Mouse (Mus musculus): ENCODE measurements around the gene Plcg1. TPM values are rescaled to one million over a fixed set of nuclear protein-coding genes. Genes with fewer than 3 reads are reported as not detected.
A peak's percentile ranks its signal among the peaks of the same experiment; 100 is the strongest.

Plcg1 gene
- total RNA-seq, 2 experiments from 2014 or later, result 90.6 to 99.5 TPM

DNA sequence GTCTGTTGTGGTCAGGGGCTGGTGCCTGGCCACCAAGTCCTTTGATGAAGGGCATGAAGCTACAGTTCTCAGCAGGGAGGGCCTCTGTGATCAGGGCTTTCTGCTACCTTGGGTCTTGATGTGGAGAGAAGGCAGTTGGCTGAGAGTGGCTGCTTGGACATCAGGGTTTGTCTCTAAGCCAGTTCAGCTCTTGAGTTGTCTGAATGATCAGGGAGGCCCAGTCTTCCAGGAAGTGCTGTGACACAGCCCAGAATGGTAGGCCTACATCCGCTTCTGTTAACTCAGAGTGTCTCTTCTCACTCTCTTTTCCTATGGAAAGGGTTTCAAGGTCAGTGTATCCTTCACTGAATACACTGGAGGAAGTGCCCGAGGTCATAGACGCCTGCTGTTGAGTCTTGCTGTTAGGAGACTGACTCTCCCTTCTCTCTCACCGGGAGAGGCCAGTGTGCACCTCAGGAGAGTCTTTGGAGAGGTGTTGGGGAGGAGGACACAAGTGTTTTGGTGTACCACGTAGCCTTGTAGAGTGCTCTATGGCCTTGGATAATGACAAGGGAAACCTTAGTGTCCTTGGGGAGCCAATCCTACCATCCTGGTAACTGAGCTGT lies 4.7 kb downstream of the Plcg1 start:
- no peak for DNase-seq (ENCODE audit: low spot score in 2 of 2)

DNA sequence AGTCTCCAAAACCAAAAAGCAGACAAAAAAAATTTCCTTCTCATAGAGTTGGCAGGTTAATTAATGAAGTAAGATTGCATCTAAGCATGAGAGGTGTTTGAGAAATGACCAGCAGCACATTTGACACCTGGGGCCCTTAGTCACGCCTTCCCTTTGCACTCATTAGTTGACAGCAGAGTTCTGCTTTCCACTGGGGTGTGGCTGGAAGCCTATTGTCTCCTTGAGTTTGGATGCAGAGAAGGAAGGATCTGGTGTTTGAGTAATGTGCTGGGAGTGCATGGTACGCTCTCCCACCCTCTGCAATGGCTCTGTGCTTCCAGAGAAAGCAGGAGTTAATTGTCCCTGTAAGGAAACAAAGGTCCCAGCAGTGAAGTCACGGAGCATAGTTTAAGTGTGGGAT lies 5.4 kb downstream of the Plcg1 start:
- DNase-seq (ENCODE audit: low spot score in 2 of 2), result no peak

DNA sequence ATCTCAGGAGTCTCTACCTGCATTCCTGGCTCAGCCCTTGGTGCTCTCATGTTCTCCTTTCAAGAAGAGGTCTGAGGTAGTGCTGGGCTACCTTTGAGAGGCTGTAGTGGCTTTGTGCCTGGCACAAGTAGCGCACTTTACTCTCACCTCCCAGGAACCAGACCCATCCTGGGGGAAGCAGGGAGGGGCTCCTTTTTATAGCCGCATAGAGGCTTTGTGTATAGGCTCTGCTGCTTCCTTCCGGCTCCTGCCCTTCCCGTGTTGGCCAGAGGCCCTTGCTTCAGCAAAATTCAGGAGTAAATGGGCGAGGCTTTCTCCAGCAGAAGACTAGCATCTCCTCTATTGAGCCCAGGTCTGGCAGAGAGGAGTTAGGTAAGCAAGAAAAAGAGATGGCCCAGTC lies 7.3 kb downstream of the Plcg1 start:
- DNase-seq (ENCODE audit: low spot score in 2 of 2), result no peak

DNA sequence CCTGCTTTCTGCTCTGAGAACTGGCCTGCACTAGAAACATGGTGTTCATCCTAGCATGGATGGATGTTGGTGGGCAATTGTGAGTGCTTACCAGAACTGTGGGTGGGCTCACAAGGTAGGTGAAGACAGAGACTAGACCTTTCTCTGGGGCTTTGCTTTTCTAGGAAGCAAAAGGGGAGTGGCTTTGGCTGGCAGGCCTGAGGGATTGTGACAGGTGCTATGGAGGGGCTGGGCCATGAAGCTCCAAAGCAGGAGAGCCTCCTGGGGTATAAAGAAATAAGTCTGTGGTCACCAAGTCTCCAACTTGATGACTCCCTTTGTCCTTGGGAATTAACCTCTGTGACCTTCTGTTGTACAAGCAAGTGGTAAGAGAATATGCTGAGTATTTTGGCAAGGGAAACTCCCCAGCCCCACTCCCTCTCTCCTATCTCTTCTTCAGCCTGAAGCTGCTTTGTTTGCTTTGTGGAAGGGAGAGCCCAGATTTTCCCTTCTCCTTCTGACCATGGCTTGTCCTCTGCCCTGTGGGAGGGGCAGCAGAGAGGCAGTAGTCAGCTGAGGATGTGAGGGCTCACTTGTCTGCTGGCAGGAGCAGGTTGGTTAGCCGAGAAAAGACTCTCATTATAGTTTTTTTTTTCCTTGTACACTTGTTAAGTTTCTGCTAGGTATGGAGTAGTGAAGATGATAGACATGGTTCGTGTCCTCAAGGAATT lies 8.7 kb downstream of the Plcg1 start:
- DNase-seq (ENCODE audit: low spot score in 2 of 2), result no peak

DNA sequence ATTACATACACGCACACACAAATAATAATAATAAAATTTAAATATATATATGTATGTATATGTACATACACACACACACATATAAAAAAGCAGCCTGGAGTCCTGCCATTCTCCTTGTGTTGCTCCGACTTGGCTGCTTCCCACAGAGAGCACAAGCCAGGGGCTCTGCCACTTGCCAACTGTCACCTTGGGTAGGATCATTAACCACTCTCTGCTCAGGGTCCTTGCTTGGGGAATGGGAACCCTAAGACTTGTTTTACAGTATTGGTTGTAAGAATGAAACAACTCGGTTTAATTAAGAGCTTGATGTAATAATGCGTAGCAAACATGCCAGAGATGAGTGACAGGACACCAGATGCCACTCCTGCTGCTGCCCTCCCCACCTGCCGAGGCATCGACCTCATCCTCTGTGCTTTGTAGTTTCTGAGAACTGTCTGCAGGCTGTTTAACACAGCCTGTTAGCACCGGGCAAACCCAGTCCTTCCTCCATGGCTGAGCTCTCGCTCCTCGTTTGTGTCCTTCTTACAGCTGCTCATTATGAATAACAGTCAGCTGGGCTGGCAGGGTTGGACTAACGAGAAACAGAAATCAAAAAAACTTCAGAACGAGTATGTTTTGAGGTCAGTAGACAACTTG lies 9.5 kb downstream of the Plcg1 start:
- no peak for DNase-seq (ENCODE audit: low spot score in 2 of 2)

DNA sequence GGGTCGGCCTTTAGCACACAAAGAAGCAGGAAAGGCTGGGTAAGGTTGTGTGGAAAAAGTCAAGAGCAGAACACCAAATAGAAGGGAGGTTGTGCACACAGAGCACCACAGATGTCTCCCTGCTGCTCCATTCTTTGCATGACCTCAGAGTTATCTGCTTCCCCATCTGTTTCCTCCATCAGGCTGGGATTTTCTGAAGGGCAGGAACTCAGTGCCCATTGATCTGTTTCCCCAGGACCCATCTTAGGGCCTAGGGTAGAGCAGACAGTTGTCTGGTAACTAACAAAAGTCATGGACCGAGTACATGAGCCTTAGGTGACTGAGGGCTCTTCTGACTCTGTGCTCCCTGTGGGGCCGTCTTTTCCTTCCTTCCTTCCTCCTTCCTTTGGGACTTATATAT lies 10.5 kb downstream of the Plcg1 start:
- DNase-seq (ENCODE audit: low spot score in 2 of 2), result no peak

DNA sequence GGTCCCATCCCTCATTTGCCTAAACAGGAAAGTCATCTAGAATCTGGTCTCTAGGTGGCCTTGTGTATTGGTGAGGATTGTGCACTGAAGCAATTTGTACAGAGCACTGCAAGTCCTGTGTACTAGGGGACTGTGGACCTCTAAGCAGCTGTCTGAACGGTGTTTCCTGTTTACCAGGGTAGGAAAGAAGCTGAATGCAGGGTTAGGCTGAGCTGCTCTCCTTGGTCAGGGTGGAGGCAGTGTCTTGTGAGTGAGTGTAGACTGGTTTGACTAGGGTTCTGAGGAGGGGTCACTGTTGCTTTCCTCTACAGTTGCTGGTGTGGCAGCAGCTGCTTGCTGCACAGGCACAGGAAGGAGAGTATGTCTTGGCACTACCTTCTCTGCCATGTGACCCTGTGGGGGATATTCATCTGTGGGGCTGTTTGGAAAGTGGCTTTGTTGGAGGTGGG lies 11.1 kb downstream of the Plcg1 start:
- DNase-seq (ENCODE audit: low spot score in 2 of 2), result no peak

DNA sequence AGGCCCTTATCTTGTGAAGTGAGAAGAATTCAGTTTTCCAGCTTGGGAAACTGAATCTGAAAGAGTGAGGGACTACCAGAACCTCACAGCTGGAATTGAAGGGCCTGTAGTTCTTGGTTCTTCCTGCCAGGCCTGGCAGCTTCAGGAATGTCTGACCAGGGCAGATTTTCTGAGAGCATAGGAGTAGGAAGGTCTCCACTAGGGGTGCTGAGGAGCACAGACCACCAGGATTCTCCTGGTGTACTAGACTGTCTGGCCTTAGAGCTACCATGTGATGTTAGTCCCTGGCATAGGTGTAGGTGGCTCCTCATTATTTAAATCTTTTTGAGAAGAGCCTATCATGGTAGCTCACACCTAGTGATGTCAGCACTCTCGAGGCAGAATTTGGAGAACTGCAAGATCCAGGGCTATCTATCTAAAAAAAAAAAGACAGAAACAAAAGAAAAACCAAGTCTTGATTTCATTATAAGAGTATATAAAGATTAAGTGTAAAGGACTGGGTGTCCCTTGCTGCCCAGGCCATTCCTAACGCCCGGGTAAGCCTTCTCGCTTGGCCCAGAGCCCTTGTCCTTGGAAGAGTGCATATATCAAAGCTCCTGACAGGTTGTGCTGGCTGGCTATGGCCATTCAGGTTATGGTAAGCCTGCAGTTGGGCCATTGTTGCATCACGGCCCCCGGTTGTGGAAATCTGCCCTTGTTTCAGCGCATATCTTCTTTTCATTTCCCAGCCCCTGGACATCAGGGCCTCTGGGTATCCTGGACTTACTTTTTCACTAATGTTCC lies 13.1 kb downstream of the Plcg1 start:
- DNase-seq (ENCODE audit: low spot score in 2 of 2), result peak in 1 of 2 experiments; percentile 57

DNA sequence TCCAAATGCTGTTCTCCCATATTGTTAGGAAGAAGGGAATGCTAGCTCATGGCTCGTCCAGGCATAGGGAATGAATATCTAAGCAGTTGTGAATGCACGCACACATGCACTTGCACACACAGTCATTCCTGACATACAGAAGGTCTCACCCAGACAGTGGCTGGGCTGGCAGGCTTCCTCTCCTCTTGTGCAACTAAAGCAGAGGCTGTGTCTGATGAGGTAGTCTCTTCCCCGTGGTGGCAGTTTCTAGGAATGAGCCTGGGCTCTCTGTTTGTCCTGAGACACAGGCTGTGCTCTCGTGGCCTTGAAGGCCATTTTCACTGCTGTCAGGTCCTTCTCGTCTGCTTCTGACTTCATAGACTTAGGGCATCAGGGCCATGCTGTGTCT lies 13.7 kb downstream of the Plcg1 start:
- DNase-seq (ENCODE audit: low spot score in 2 of 2), result no peak

DNA sequence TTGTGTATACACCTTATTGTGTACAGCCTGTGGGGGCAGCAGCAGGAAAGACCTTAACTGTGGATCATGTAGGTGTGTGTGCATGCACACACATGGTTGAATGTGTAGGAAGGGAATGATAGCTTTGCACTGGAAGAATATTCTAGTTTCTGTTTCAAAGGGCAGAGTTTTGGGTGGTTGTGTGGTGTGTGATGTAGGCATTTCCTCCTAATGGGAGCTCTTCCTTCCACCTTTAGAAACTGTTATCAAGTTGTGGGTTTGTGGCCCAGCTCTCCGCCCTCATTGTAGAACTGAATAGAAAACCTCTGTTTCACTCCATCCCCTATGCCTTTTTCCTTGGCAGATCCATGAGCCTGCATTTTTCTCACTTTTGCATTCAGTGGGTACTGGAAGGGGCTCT lies 14.4 kb downstream of the Plcg1 start:
- no peak for DNase-seq (ENCODE audit: low spot score in 2 of 2)

DNA sequence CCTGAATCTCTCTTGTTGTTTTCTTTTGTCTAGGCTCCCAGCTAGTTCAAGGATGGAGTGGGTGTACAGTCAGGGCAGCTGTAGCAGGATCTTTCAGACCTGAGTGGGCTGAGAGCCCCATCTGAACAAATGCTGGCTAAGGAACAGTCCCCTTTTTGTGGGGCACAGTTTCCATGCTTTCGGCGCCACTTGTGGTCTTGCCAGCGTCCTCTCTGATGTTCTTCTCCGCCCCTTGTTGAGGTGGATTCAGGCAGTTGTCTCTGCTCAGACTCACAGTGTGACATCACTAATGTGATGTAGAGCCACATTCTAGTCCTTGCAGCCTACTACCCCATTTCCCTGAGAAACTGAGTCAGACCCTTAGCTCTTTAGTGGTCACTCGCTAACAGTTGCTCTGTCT lies 15.5 kb downstream of the Plcg1 start:
- DNase-seq (ENCODE audit: low spot score in 2 of 2), result no peak

DNA sequence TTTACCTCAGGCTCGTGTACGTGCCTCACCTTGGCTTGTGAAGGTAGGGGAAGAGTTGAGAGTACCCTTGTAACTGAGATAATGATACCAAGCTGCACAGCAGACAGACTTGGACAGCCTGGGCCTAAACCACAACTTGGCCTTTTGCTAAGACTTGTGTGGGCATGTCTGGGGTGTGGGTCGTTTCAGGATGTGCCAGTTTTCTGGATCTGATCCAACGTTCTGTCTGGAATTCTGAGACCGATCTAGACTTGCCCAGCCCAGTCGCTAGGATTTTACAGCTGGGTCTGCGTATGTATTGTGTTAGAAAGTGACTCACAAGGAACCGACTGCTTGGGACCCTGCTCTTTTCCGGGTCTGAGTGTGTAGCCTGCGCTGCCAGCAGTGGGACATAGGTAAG lies 16.0 kb downstream of the Plcg1 start:
- no peak for DNase-seq (ENCODE audit: low spot score in 2 of 2)

DNA sequence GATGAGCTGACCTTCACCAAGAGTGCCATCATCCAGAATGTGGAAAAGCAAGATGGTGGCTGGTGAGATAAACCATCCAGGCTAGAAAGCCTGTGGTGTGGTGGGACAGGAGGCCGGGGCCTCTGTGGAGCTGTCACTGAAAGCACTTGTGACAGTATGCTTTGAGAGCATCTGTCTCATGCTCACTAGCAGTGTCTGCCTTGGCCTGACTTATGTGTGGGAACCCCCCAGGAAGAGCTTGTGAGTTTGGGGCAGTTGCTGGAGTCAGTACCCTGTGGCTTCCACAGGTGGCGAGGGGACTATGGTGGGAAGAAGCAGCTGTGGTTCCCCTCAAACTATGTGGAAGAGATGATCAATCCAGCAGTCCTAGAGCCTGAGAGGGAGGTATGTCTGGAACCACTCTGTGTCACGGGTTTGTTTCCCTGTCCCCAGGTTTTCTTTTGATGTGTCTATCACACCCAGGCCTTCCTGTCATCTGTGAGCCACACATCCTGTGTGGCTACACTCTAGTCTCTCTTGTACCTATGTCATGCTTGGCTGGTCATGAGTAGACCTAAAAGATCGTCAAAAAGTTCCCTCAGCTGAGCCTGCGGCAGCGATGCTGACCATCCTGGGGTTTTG lies 25.6 kb downstream of the Plcg1 start:
- DNase-seq (ENCODE audit: low spot score in 2 of 2), result no peak

DNA sequence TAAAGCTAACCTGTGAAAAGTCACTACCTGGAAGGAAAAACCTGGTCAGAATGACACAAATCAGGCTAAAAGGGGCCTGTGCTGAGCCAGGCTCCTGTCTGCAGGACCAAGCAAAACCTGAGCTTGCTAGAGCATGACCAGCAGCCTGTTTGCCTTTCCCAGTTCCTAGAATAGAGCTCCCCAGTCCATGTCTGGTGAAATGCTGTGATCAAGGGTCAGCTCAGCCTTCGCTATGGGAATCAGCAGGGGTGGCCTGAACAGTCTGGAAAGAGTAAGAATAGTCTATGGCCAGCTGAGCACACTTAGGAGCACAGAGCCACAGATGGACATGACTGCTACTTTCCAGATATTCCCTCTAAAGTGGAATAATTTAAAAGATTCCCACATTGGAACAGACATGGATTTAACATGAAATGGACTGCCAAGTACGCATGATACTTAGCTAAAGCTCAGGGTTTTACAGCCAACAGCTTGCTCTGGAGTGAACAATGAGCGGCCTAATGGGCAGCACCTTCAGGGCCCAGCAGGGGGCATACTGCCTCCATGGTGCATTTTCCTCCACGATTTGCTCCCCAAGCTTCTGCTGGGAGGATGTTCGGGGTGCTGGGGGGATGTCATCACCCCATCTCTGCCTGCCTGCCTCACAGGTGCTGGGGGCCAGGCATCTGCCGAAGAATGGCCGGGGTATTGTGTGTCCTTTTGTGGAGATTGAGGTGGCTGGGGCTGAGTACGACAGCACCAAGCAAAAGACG lies 29.5 kb downstream of the Plcg1 start:
- DNase-seq (ENCODE audit: low spot score in 2 of 2), result peak; percentile 58 to 83

DNA sequence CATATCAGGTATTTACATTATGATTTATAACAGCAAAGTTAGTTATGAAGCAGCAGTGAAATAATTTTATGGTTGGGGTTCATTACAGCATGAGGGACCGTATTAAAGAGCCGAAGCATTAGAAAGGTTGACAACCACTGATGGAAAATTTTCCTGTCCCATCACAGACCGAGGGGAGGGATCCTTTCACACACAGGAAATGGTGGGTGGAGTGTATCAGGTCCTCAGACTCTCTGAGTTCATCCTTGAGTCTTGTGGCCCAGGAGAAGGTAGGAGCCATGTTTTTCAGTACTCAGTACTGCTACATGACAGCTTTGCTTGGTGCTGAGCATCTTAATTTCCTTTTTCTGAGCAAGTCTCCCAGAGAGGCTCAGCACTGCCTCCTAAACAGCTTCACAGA lies 32.7 kb downstream of the Plcg1 start:
- DNase-seq (ENCODE audit: low spot score in 2 of 2), result no peak

DNA sequence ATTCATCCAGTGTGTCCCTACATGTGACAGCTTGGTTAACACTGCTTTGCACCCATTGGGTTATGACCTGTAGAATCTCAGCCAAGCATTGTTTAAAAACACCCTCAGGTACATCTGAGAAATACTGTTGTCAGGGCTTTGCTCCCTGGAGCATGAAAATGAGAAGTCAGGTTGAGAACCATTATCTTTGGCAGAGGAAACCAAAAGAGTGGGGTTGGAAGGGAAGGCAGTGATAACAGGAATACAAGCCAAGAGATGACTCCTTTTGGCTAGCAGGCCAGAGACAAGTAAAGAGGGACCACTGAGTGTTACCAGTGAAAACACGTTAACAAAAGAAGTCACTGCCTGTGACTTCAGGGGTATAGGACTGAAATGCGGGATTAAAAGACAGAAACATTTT lies 33.3 kb downstream of the Plcg1 start:
- no peak for DNase-seq (ENCODE audit: low spot score in 2 of 2)

DNA sequence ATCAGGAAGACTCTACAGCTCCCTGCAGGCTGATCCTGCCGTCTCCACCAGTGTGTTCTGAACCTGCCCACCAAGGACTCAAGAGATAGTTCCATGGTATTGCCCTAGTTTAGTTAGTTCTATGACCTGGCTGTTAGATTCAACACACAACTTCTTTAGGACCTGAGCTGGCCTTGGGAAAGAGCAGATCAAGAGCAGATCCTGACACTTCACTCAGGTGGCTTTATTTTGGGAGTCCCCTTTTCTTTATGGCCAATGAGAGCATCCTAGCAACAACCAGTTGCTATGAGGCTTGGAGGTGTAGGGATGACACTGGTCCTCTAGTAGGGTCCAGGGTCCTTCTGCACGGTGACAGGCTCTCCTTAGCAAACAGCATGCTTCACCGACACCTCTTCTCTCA lies 34.0 kb downstream of the Plcg1 start:
- DNase-seq (ENCODE audit: low spot score in 2 of 2), result no peak

DNA sequence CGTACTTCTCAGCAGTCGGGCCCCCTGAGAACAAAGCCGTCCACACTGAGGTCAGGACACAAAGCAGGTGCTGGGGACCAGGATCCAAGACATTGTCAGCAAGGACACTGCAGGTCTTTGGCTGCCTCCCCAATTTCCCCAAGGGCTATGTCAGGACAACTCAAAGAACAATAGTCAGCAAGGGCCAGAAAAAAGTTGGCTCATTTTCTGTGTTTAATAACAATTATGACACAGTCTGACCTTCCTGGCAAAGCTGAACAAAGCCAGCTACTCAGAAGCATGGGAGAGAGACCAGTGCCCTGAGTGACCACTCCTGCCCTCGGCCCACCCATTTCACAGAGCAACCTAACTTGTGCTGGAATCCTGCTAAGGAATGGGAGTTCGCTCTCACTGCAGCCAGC lies 35.3 kb downstream of the Plcg1 start:
- no peak for DNase-seq (ENCODE audit: low spot score in 2 of 2)

DNA sequence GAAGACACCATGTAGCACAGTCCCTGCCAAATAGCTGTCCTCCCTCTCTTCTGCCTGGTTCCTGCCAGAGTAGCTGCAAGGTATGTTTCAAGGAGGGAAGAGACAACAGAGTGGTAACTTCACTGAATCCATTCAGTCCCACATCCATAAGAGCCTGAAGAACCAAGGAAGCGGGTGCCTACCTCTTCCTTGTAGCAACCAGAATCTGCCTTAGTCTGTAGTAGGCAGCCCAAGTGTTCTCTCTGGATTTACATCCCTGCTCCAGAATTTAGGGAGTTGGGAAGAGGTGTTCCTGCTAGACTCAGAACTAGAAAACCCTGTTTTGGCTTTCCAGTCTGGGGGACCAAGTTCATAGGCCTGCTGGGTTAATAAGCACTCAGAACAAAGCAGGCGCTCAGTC lies 36.1 kb downstream of the Plcg1 start:
- DNase-seq (ENCODE audit: low spot score in 2 of 2), result no peak

DNA sequence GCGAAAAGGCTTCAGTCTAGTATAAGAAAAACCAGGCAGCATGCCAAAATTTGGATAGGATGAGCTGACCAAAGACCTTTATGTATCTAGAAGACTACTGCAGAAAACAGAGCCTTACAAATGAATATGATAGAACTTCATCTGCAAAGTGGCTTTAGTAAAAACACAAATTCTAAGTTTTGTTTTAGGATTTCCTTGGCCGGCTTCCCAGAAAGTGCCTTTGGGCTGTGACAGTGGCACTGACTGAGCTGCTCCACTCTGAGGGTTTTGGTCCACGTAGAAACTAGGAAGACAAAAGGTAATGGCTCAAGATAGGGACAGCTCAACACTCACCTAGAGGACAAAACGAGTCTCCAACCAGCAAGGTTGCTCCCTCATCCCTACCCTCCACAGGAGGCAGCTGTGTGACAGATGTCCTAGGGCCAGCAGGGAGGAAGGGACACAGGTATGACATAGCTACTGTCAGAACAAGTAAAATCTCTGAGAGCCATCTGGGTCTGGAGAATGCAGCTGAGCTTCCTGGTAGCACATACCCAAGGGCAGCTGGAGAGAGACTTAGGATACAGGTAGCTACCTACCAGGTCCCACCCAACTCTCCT lies 37.1 kb downstream of the Plcg1 start:
- DNase-seq (ENCODE audit: low spot score in 2 of 2), result no peak

All from layer of hippocampus, adult 18-20 months (tissue).